Mouse (Mus musculus): ENCODE results near the gene Sema3b.

DNA sequence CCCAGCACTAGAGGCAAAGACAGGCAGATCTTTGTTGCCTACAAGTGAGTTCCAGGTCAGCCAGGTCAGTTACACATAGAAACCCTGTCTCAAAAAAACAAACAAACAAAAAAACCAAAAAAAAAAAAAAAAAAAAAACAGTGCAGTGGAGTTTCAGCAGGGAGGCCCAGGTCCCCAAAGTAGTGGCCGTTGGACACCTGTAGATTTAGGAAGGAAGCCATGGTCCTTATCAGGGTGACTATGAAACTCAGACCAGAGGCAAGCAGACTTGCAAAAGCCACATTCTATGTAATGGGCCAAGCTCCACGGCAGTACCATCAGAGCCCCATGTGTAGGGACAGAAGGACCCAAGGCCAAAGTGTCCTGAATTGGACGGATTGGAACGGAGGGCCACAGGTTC is 27.4 kb downstream of the Sema3b start:
- TF ChIP-seq CTCF (IDR thresholded peaks at IDR 0.05; ENCODE audit: low read depth, low read length) (no peak), POLR2A (IDR thresholded peaks at IDR 0.05; ENCODE audit: extremely low read depth, insufficient read depth, low read length) (no peak)

All from liver, adult 2 months (tissue).